Mouse (Mus musculus) C2C12 (cell line): Measurements from ENCODE around the gene Cfap221. TPM values are rescaled to one million over a fixed set of nuclear protein-coding genes. Genes with fewer than 3 reads are reported as not detected.

Experiments
- H3K27me3 ChIP-seq: one replicate; pipeline ENCODE4 v1.6.1; 2011; ENCODE audit not compliant: control insufficient read depth, insufficient read depth, insufficient read length
- H3K36me3 ChIP-seq: one replicate; pipeline ENCODE4 v1.6.1; 2011; ENCODE audit not compliant: control insufficient read depth, insufficient read depth
- H3K4me3 ChIP-seq: one replicate; pipeline ENCODE4 v1.5.1; 2011; ENCODE audit warnings: mild to moderate bottlenecking, control low read depth; ENCODE audit not compliant: poor library complexity, insufficient read depth, severe bottlenecking
- H3K79me2 ChIP-seq: one replicate; pipeline ENCODE4 v1.6.1; 2011; ENCODE audit not compliant: control insufficient read depth, insufficient read depth
- H3K79me3 ChIP-seq: one replicate; pipeline ENCODE4 v1.6.1; 2011; ENCODE audit warnings: low read depth, control low read depth
- H3ac ChIP-seq: one replicate; pipeline ENCODE3; 2011; ENCODE audit warnings: low read depth; ENCODE audit not compliant: control insufficient read depth, insufficient read length
- CEBPB ChIP-seq: IDR thresholded peaks from one replicate; pipeline ENCODE4 v1.6.1; 2011; ENCODE audit warnings: low read depth, mild to moderate bottlenecking, control low read depth, moderate library complexity
- CTCF ChIP-seq: IDR thresholded peaks from one replicate; pipeline ENCODE4 v1.5.1; 2011; ENCODE audit not compliant: control insufficient read depth, insufficient read depth, insufficient read length
- FOSL1 ChIP-seq: IDR thresholded peaks from one replicate; pipeline ENCODE4 v1.8.0; 2011; ENCODE audit warnings: mild to moderate bottlenecking, low read length; ENCODE audit not compliant: poor library complexity, insufficient read depth, severe bottlenecking
- MAX ChIP-seq: IDR thresholded peaks from one replicate; pipeline ENCODE4 v1.6.1; 2011; ENCODE audit warnings: mild to moderate bottlenecking, control low read depth
- MYOD1 ChIP-seq: IDR thresholded peaks from one replicate; pipeline ENCODE4 v1.6.1; 2011; ENCODE audit warnings: low read depth; ENCODE audit not compliant: control insufficient read depth, insufficient read length
- MYOG ChIP-seq: IDR thresholded peaks from one replicate; pipeline ENCODE4 v1.6.1; 2011; ENCODE audit not compliant: control insufficient read depth, insufficient read length; ENCODE audit errors: extremely low read depth
- USF1 ChIP-seq: IDR thresholded peaks from one replicate; pipeline ENCODE4 v1.6.1; 2011; ENCODE audit warnings: low read depth, mild to moderate bottlenecking, control low read depth, moderate library complexity
- polyA plus RNA-seq: library from polyadenylated mRNA; unstranded; fragments of >200 nt; fragmentation: generic; extraction: Trizol; gene quantifications from one replicate; pipeline ENCODE4 v1.2.1, GENCODE M21; 2012; ENCODE audit warnings: missing spikeins

Gene Cfap221
- polyA plus RNA-seq, 1 experiment, result not detected

GRCm38 (mm10) chr1:120035456-120036034 lies 38.5 kb upstream of the Cfap221 start:
- H3K36me3 ChIP-seq, result no peaks in the 10 kb centered on the region
- H3K79me3 ChIP-seq, result no peaks in the 10 kb centered on the region
- H3K79me2 ChIP-seq, result no peaks in the 10 kb centered on the region
- H3K4me3 ChIP-seq, result no peak overlapping the region
- H3ac ChIP-seq, result no peak overlapping the region
- TF ChIP-seq CTCF (no peak), MAX (peak; percentile 71), USF1 (no peak), FOSL1 (no peak), CEBPB (no peak), MYOD1 (peak; percentile 74), MYOG (no peak)
- H3K27me3 ChIP-seq, result no peaks in the 10 kb centered on the region

- Histone ChIP-seq H3ac (no peak overlapping the region), H3K27me3 (no peaks in the 10 kb centered on the region), H3K79me3 (no peaks in the 10 kb centered on the region), H3K36me3 (no peaks in the 10 kb centered on the region), H3K79me2 (no peaks in the 10 kb centered on the region), H3K4me3 (no peak overlapping the region)
- peak; percentile 92 for TF ChIP-seq MYOD1
- no peak for TF ChIP-seq MYOG
Measured at GRCm38 (mm10) chr1:120034793-120035192, 37.8 kb upstream of the Cfap221 start.

- no peak for TF ChIP-seq MYOG
- no peak overlapping the region for H3K4me3 ChIP-seq
- H3K36me3 ChIP-seq, result no peaks in the 10 kb centered on the region
- no peaks in the 10 kb centered on the region for H3K79me3 ChIP-seq
- no peaks in the 10 kb centered on the region for H3K79me2 ChIP-seq
- H3ac ChIP-seq, result no peak overlapping the region
- H3K27me3 ChIP-seq, result no peaks in the 10 kb centered on the region
Measured at GRCm38 (mm10) chr1:120033469-120033854, 36.4 kb upstream of the Cfap221 start.

- no peaks in the 10 kb centered on the region for H3K79me2 ChIP-seq
- TF ChIP-seq CEBPB (no peak), CTCF (peak; percentile 91), MYOD1 (no peak)
- H3K27me3 ChIP-seq, result no peaks in the 10 kb centered on the region
- H3K79me3 ChIP-seq, result no peaks in the 10 kb centered on the region
- no peaks in the 10 kb centered on the region for H3K36me3 ChIP-seq
- no peak overlapping the region for H3ac ChIP-seq
- no peak overlapping the region for H3K4me3 ChIP-seq
Measured at GRCm38 (mm10) chr1:120032804-120033468, 35.9 kb upstream of the Cfap221 start.

GRCm38 (mm10) chr1:120030474-120030873 lies 33.4 kb upstream of the Cfap221 start:
- Histone ChIP-seq H3K4me3 (no peak overlapping the region), H3ac (no peak overlapping the region), H3K79me3 (no peaks in the 10 kb centered on the region), H3K79me2 (no peaks in the 10 kb centered on the region), H3K27me3 (no peaks in the 10 kb centered on the region), H3K36me3 (no peaks in the 10 kb centered on the region)
- TF ChIP-seq CEBPB (no peak), MYOG (no peak), MYOD1 (no peak), MAX (no peak), FOSL1 (no peak), USF1 (no peak), CTCF (no peak)

- Histone ChIP-seq H3ac (no peak overlapping the region), H3K27me3 (peaks cover 3% of the 10 kb centered on the region), H3K36me3 (no peaks in the 10 kb centered on the region), H3K4me3 (no peak overlapping the region), H3K79me3 (no peaks in the 10 kb centered on the region), H3K79me2 (no peaks in the 10 kb centered on the region)
- TF ChIP-seq USF1 (no peak), MAX (no peak), MYOG (no peak), CEBPB (no peak), CTCF (no peak), FOSL1 (no peak), MYOD1 (no peak)
Measured at GRCm38 (mm10) chr1:120027693-120028092, 30.7 kb upstream of the Cfap221 start.
